Mouse (Mus musculus) limb, embryonic 12.5 days (tissue): ENCODE measurements around the gene Scd4. TPM values are rescaled to one million over a fixed set of nuclear protein-coding genes. Genes with fewer than 3 reads are reported as not detected.

Source experiments
- ATAC-seq: fragments of 200-750 bp; cut with Nextera tagmentation; 2 replicates; pipeline ENCODE4 v1.8.0; 2017; ENCODE audit warnings: low read depth, moderate TSS enrichment; ENCODE audit not compliant: insufficient number of reproducible peaks, insufficient read depth, low FRiP score, low TSS enrichment
- H3K27ac ChIP-seq: fragments of 300-500 bp; sonication (generic); 2 replicates; pipeline ENCODE4 v1.5.1; 2016; ENCODE audit warnings: mild to moderate bottlenecking, moderate library complexity
- H3K27me3 ChIP-seq: fragments of 300-500 bp; sonication (generic); 2 replicates; pipeline ENCODE4 v1.6.1; 2016; ENCODE audit warnings: mild to moderate bottlenecking, moderate library complexity
- H3K36me3 ChIP-seq: fragments of 300-500 bp; sonication (generic); 2 replicates; pipeline ENCODE4 v1.6.1; 2016; ENCODE audit warnings: mild to moderate bottlenecking, moderate library complexity
- H3K4me1 ChIP-seq: fragments of 300-500 bp; sonication (generic); replicated peaks from 2 replicates; pipeline ENCODE4 v1.6.1; 2016
- H3K4me2 ChIP-seq: fragments of 300-500 bp; sonication (generic); 2 replicates; pipeline ENCODE4 v1.6.1; 2016; ENCODE audit warnings: mild to moderate bottlenecking, moderate library complexity
- H3K4me3 ChIP-seq: fragments of 300-500 bp; sonication (generic); replicated peaks from 2 replicates; pipeline ENCODE4 v1.5.1; 2016; ENCODE audit warnings: mild to moderate bottlenecking
- H3K9ac ChIP-seq: fragments of 300-500 bp; sonication (generic); replicated peaks from 2 replicates; pipeline ENCODE4 v1.6.1; 2016; ENCODE audit warnings: mild to moderate bottlenecking, moderate library complexity
- H3K9me3 ChIP-seq: fragments of 300-500 bp; sonication (generic); 2 replicates; pipeline ENCODE4 v1.6.1; 2016; ENCODE audit warnings: mild to moderate bottlenecking, moderate library complexity
- whole genome bisulfite sequencing: fragments of 180-500 bp; shearing (Covaris S2); methylation state at CpG from one replicate; pipeline ENCODE4 v1.1.7; 2016; 5-methylcytosine and 5-hydroxymethylcytosine counted together
- polyA plus RNA-seq: library from polyadenylated mRNA; unstranded; fragments of >200 nt; fragmentation: Nextera tagmentation; extraction: Ambion mirVana; gene quantifications from 2 replicates; pipeline ENCODE4 v1.2.1, GENCODE M21; 2016

The Scd4 gene
- polyA plus RNA-seq, 1 experiment from 2014 or later = 0.06 TPM

GRCm38 (mm10) chr19:44293769-44294551 lies 38.9 kb upstream of the Scd4 start:
- H3K4me1 ChIP-seq = peaks cover 70% of the 10 kb centered on the region
- H3K36me3 ChIP-seq = peaks cover 42% of the 10 kb centered on the region
- H3K27me3 ChIP-seq = no peaks in the 10 kb centered on the region
- ATAC-seq = peak; percentile 97
- peak overlapping the region; percentile 83 for H3K4me3 ChIP-seq
- peak overlapping the region; percentile 93 for H3K9ac ChIP-seq
- H3K9me3 ChIP-seq = no peaks in the 10 kb centered on the region
- peak overlapping the region; percentile 98 for H3K27ac ChIP-seq
- H3K4me2 ChIP-seq = peak overlapping the region; percentile 99
- WGBS = under 1% methylated on average over 30 of the region's 31 CpGs

- H3K27ac ChIP-seq = peak overlapping the region; percentile 98
- peaks cover 71% of the 10 kb centered on the region for H3K4me1 ChIP-seq
- peak; percentile 33; the same call in 1 of the 2 replicates for ATAC-seq
- WGBS = 1% methylated on average over 14 of the region's 14 CpGs
- H3K9ac ChIP-seq = peak overlapping the region; percentile 93
- H3K27me3 ChIP-seq = no peaks in the 10 kb centered on the region
- peak overlapping the region; percentile 83 for H3K4me3 ChIP-seq
- peak overlapping the region; percentile 99 for H3K4me2 ChIP-seq
- H3K9me3 ChIP-seq = no peaks in the 10 kb centered on the region
- H3K36me3 ChIP-seq = peaks cover 48% of the 10 kb centered on the region
Observed at GRCm38 (mm10) chr19:44294588-44295041, 38.3 kb upstream of the Scd4 start.

GRCm38 (mm10) chr19:44295251-44295650 lies 37.6 kb upstream of the Scd4 start:
- Histone ChIP-seq H3K4me1 (peaks cover 72% of the 10 kb centered on the region), H3K9ac (peak overlapping the region; percentile 93), H3K4me3 (peak overlapping the region; percentile 83), H3K36me3 (peaks cover 55% of the 10 kb centered on the region), H3K27me3 (no peaks in the 10 kb centered on the region), H3K4me2 (peak overlapping the region; percentile 99), H3K9me3 (no peaks in the 10 kb centered on the region), H3K27ac (peak overlapping the region; percentile 98; the same call in 1 of the 2 replicates)
- 13% methylated on average over 3 of the region's 3 CpGs for WGBS
- ATAC-seq = no peak

- Histone ChIP-seq H3K4me1 (peaks cover 75% of the 10 kb centered on the region), H3K9me3 (no peaks in the 10 kb centered on the region), H3K4me3 (peak overlapping the region; percentile 83), H3K36me3 (peaks cover 60% of the 10 kb centered on the region), H3K27me3 (no peaks in the 10 kb centered on the region), H3K9ac (peak overlapping the region; percentile 93), H3K27ac (no peak overlapping the region), H3K4me2 (peak overlapping the region; percentile 99)
- WGBS = 5% methylated on average over 4 of the region's 4 CpGs
- no peak for ATAC-seq
Observed at GRCm38 (mm10) chr19:44295741-44296140, 37.2 kb upstream of the Scd4 start.

GRCm38 (mm10) chr19:44296186-44296585 lies 36.7 kb upstream of the Scd4 start:
- H3K9me3 ChIP-seq = no peaks in the 10 kb centered on the region
- ATAC-seq = no peak
- no peaks in the 10 kb centered on the region for H3K27me3 ChIP-seq
- H3K4me1 ChIP-seq = peaks cover 78% of the 10 kb centered on the region
- peak overlapping the region; percentile 99 for H3K4me2 ChIP-seq
- H3K4me3 ChIP-seq = peak overlapping the region; percentile 83
- H3K36me3 ChIP-seq = peaks cover 64% of the 10 kb centered on the region
- WGBS = 26% methylated on average over 7 of the region's 7 CpGs
- peak overlapping the region; percentile 93 for H3K9ac ChIP-seq
- 0 out of 2 replicates have a peak overlapping the region, but pooled peaks have one; percentile 35 for H3K27ac ChIP-seq

- Histone ChIP-seq H3K27me3 (no peaks in the 10 kb centered on the region), H3K36me3 (peaks cover 74% of the 10 kb centered on the region), H3K4me1 (peaks cover 76% of the 10 kb centered on the region), H3K4me2 (peak overlapping the region; percentile 99), H3K9ac (peak overlapping the region; percentile 93), H3K27ac (0 out of 2 replicates have a peak overlapping the region, but pooled peaks have one; percentile 35), H3K9me3 (no peaks in the 10 kb centered on the region), H3K4me3 (peak overlapping the region; percentile 83)
- WGBS = 68% methylated on average over 8 of the region's 8 CpGs
- ATAC-seq = no peak
Observed at GRCm38 (mm10) chr19:44297068-44297760, 35.7 kb upstream of the Scd4 start.

- H3K36me3 ChIP-seq = peaks cover 81% of the 10 kb centered on the region
- H3K4me2 ChIP-seq = peak overlapping the region; percentile 99
- no peaks in the 10 kb centered on the region for H3K27me3 ChIP-seq
- 0 out of 2 replicates have a peak overlapping the region, but pooled peaks have one; percentile 29 for H3K27ac ChIP-seq
- WGBS = 80% methylated on average over 9 of the region's 9 CpGs
- peak overlapping the region; percentile 93; the same call in 1 of the 2 replicates for H3K9ac ChIP-seq
- peak overlapping the region; percentile 83 for H3K4me3 ChIP-seq
- ATAC-seq = no peak
- peaks cover 72% of the 10 kb centered on the region for H3K4me1 ChIP-seq
- no peaks in the 10 kb centered on the region for H3K9me3 ChIP-seq
Observed at GRCm38 (mm10) chr19:44297862-44298261, 35.0 kb upstream of the Scd4 start.

- Histone ChIP-seq H3K9me3 (no peaks in the 10 kb centered on the region), H3K4me2 (peak overlapping the region; percentile 99), H3K9ac (peak overlapping the region; percentile 42; the same call in 1 of the 2 replicates), H3K4me1 (peaks cover 70% of the 10 kb centered on the region), H3K27ac (no peak overlapping the region), H3K4me3 (peak overlapping the region; percentile 83), H3K36me3 (peaks cover 93% of the 10 kb centered on the region), H3K27me3 (no peaks in the 10 kb centered on the region)
- WGBS = 87% methylated on average over 9 of the region's 9 CpGs
- ATAC-seq = no peak
Observed at GRCm38 (mm10) chr19:44299078-44299477, 33.8 kb upstream of the Scd4 start.

GRCm38 (mm10) chr19:44299902-44300301 lies 33.0 kb upstream of the Scd4 start:
- Histone ChIP-seq H3K4me2 (peak overlapping the region; percentile 99; the same call in 1 of the 2 replicates), H3K9me3 (no peaks in the 10 kb centered on the region), H3K36me3 (peaks cover 100% of the 10 kb centered on the region), H3K27me3 (no peaks in the 10 kb centered on the region), H3K4me3 (no peak overlapping the region), H3K9ac (no peak overlapping the region), H3K27ac (no peak overlapping the region), H3K4me1 (peaks cover 74% of the 10 kb centered on the region)
- no peak for ATAC-seq
- WGBS = 85% methylated on average over 6 of the region's 6 CpGs

GRCm38 (mm10) chr19:44300520-44300919 lies 32.4 kb upstream of the Scd4 start:
- H3K9ac ChIP-seq = no peak overlapping the region; the same call in 1 of the 2 replicates
- no peak overlapping the region for H3K27ac ChIP-seq
- H3K27me3 ChIP-seq = no peaks in the 10 kb centered on the region
- no peak for ATAC-seq
- peak overlapping the region; percentile 26; the same call in 1 of the 2 replicates for H3K4me2 ChIP-seq
- H3K9me3 ChIP-seq = no peaks in the 10 kb centered on the region
- H3K4me3 ChIP-seq = no peak overlapping the region
- 84% methylated on average over 7 of the region's 7 CpGs for WGBS
- peaks cover 100% of the 10 kb centered on the region for H3K36me3 ChIP-seq
- H3K4me1 ChIP-seq = peaks cover 72% of the 10 kb centered on the region

- peaks cover 67% of the 10 kb centered on the region for H3K4me1 ChIP-seq
- no peak for ATAC-seq
- peak overlapping the region; percentile 26; the same call in 1 of the 2 replicates for H3K4me2 ChIP-seq
- H3K9ac ChIP-seq = no peak overlapping the region
- H3K27ac ChIP-seq = no peak overlapping the region
- WGBS = 78% methylated on average over 16 of the region's 16 CpGs
- no peaks in the 10 kb centered on the region for H3K27me3 ChIP-seq
- peaks cover 100% of the 10 kb centered on the region for H3K36me3 ChIP-seq
- no peaks in the 10 kb centered on the region for H3K9me3 ChIP-seq
- H3K4me3 ChIP-seq = no peak overlapping the region
Observed at GRCm38 (mm10) chr19:44301176-44301575, 31.7 kb upstream of the Scd4 start.
